Comparison of ENCODE assay signal across 10 mouse cellular contexts in the genomic region with DNA sequence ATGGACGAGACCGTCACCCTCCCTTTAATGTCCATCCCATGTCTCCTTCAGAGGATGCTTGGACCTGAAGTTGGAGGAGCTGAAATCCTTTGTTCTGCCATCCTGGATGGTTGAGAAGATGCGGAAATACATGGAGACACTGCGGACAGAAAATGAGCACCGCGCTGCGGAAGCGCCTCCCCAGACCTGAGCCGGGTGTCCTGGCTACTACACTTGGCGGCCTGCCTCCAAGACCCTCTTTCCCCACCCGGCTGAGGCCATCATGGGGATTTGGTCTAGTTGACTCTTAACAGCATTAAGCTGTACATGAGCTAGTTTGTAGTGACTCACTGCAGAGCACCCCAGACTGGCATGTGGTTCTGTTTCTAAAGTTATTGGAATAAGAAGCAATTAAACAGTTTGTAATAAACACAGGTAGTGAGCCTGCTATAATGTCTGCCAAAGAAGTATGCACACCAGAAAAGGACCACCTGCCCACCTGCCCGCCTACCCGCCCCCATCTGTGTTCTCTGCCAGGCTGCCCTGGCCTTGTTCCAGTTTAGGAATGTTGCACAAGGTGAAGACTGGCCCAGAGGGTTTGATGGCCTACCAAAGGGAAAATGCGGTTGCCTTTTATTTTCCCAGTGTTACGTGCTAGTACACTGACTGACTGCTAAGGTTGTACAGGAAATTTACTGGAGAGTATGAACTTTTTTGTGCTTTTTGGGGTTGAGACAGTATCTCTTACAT. TPM values are rescaled to one million over a fixed set of nuclear protein-coding genes. Genes with fewer than 3 reads are reported as not detected.
DNase-seq lines count a peak whose midpoint lies in the region; ATAC-seq and TF ChIP-seq lines count a peak whose summit lies in the region.
"Had no signal": no experiment of that assay in that cellular context is flagged by ENCODE, and none has a peak within 500 bp of the region (broad histone marks: within the 10 kb centered on the region; RNA-seq: fewer than 3 reads in every experiment).

No protein-coding gene starts in this region.

- 89% methylated on average over 15 of the region's 15 CpGs for WGBS in heart, embryonic 13.5 days
- WGBS in kidney, postnatal 0 days: 86% methylated on average over 15 of the region's 15 CpGs
- WGBS in liver, embryonic 13.5 days (ENCODE audit: insufficient replicate concordance): 92% methylated on average over 15 of the region's 15 CpGs

- TF ChIP-seq CTCF in kidney, postnatal 0 days (IDR thresholded peaks at IDR 0.05; ENCODE audit: low read depth): no peak

- peaks cover 32% of the 10 kb centered on the region for H3K4me1 ChIP-seq in heart, embryonic 13.5 days
- 0 out of 2 replicates have a peak, but pooled peaks cover 9% of the 10 kb centered on the region for H3K4me1 ChIP-seq in kidney, postnatal 0 days (replicated peaks; ENCODE audit: insufficient read depth, low read length)
- H3K4me1 ChIP-seq in liver, embryonic 13.5 days (replicated peaks): peaks cover 63% of the 10 kb centered on the region

- 0 out of 2 replicates have a peak overlapping the region, but pooled peaks have one; percentile 9 for H3K4me2 ChIP-seq in heart, embryonic 13.5 days
- no peak overlapping the region for H3K4me2 ChIP-seq in kidney, postnatal 0 days (ENCODE audit: low read length)
- peak overlapping the region; percentile 73 for H3K4me2 ChIP-seq in liver, embryonic 13.5 days

- no peak for ATAC-seq in heart, embryonic 13.5 days (ENCODE audit: extremely low read depth, insufficient number of reproducible peaks, low FRiP score, low TSS enrichment)
- no peak for ATAC-seq in kidney, postnatal 0 days (replicated peaks; ENCODE audit: low FRiP score, low read depth)
- ATAC-seq in liver, embryonic 13.5 days (ENCODE audit: low read depth): no peak
- ATAC-seq in erythroid progenitor cell, adult 5-6 weeks (replicated peaks; ENCODE audit: low FRiP score, poor library complexity, severe bottlenecking): no peak

- DNase-seq in heart, adult 9 months (ENCODE audit: low spot score in 2 of 2): no peak
- DNase-seq in left cerebral cortex, postnatal 4 days: peak; percentile 60
- no peak for DNase-seq in left cerebral cortex, postnatal 10 days (ENCODE audit: extremely low spot score in 1 of 2, low spot score in 2 of 2)
- DNase-seq in kidney, postnatal 0 days (ENCODE audit: low spot score): no peak
- DNase-seq in liver, embryonic 13.5 days: no peak
- DNase-seq: heart, adult 2 months had no signal

- 0 out of 2 replicates have a peak overlapping the region, but pooled peaks have one; percentile 13 for H3K9ac ChIP-seq in heart, embryonic 13.5 days
- H3K9ac ChIP-seq in kidney, postnatal 0 days (ENCODE audit: low read depth, low read length): no peak overlapping the region
- peak overlapping the region; percentile 22 for H3K9ac ChIP-seq in liver, embryonic 13.5 days

- intact Hi-C loops in left cerebral cortex, postnatal 4 days (cut with DNase I): no loop called here
- intact Hi-C loops in left cerebral cortex, postnatal 10 days (cut with DNase I): no loop called here

- H3K27me3 ChIP-seq in heart, embryonic 13.5 days (replicated peaks): no peaks in the 10 kb centered on the region
- H3K27me3 ChIP-seq in kidney, postnatal 0 days (ENCODE audit: insufficient read depth, low read length): no peaks in the 10 kb centered on the region
- no peaks in the 10 kb centered on the region for H3K27me3 ChIP-seq in liver, embryonic 13.5 days
- H3K27me3 ChIP-seq: megakaryocyte, embryonic 14.5 days had no signal

- no peak overlapping the region for H3K4me3 ChIP-seq in heart, embryonic 13.5 days
- no peak overlapping the region for H3K4me3 ChIP-seq in kidney, postnatal 0 days (replicated peaks; ENCODE audit: low read depth, low read length)
- H3K4me3 ChIP-seq in liver, embryonic 13.5 days (replicated peaks): peak overlapping the region; percentile 67; the same call in 1 of the 2 replicates
- H3K4me3 ChIP-seq: heart, adult 2 months; megakaryocyte, embryonic 14.5 days had no signal

- H3K36me3 ChIP-seq in heart, embryonic 13.5 days: peaks cover 71% of the 10 kb centered on the region
- H3K36me3 ChIP-seq in kidney, postnatal 0 days (ENCODE audit: insufficient read depth, low read length): peaks cover 33% of the 10 kb centered on the region
- H3K36me3 ChIP-seq in liver, embryonic 13.5 days: peaks cover 76% of the 10 kb centered on the region

- peak overlapping the region; percentile 78 for H3K27ac ChIP-seq in heart, embryonic 13.5 days (replicated peaks)
- peak overlapping the region; percentile 26; the same call in 1 of the 2 replicates for H3K27ac ChIP-seq in kidney, postnatal 0 days
- peak overlapping the region; percentile 65 for H3K27ac ChIP-seq in liver, embryonic 13.5 days
- H3K27ac ChIP-seq: heart, adult 2 months had no signal

- no peaks in the 10 kb centered on the region for H3K9me3 ChIP-seq in heart, embryonic 13.5 days
- no peaks in the 10 kb centered on the region for H3K9me3 ChIP-seq in kidney, postnatal 0 days (replicated peaks; ENCODE audit: low read length)
- no peaks in the 10 kb centered on the region for H3K9me3 ChIP-seq in liver, embryonic 13.5 days (replicated peaks)
- H3K9me3 ChIP-seq: megakaryocyte, embryonic 14.5 days had no signal

RNA-seq across cellular contexts. Expression of a gene that starts 1.7 kb away (rescaled TPM):
- 434 and 464 TPM in 2 replicates for polyA plus RNA-seq in heart, embryonic 13.5 days (2015; fragmentation: Nextera tagmentation; extraction: Ambion mirVana)
- 10 to 100 TPM; 10.8 to 14.3 TPM for total RNA-seq in left cerebral cortex, postnatal 4 days (2021)
- total RNA-seq in left cerebral cortex, postnatal 10 days (2021): 1 to 10 TPM; 4.1 to 6.4 TPM
- 132 and 156 TPM in 2 replicates for polyA plus RNA-seq in kidney, postnatal 0 days (2015; fragmentation: Nextera tagmentation; extraction: Ambion mirVana)
- 762 and 764 TPM in 2 replicates for polyA plus RNA-seq in liver, embryonic 13.5 days (2015; fragmentation: Nextera tagmentation; extraction: Ambion mirVana)
- total RNA-seq in erythroid progenitor cell, adult 5-6 weeks (2015; ENCODE audit: low replicate concordance): 1,168 and 1,264 TPM in 2 replicates
- 649 and 1,020 TPM in 2 replicates for total RNA-seq in erythroid progenitor cell, adult 5-6 weeks (2017; ENCODE audit: low replicate concordance)

RNA-seq across cellular contexts. Expression of a gene that starts 11.8 kb away (rescaled TPM):
- 1.0 and 3.8 TPM in 2 replicates for polyA plus RNA-seq in heart, embryonic 13.5 days (2015; fragmentation: Nextera tagmentation; extraction: Ambion mirVana)
- total RNA-seq in left cerebral cortex, postnatal 4 days (2021): not detected
- total RNA-seq in left cerebral cortex, postnatal 10 days (2021): not detected
- 0.45 and 1.0 TPM in 2 replicates for polyA plus RNA-seq in kidney, postnatal 0 days (2015; fragmentation: Nextera tagmentation; extraction: Ambion mirVana)
- polyA plus RNA-seq in liver, embryonic 13.5 days (2015; fragmentation: Nextera tagmentation; extraction: Ambion mirVana): 5.1 and 8.4 TPM in 2 replicates
- not detected in 2 replicates for total RNA-seq in erythroid progenitor cell, adult 5-6 weeks (2015; ENCODE audit: low replicate concordance)
- total RNA-seq in erythroid progenitor cell, adult 5-6 weeks (2017; ENCODE audit: low replicate concordance): not detected in 2 replicates
- total RNA-seq: layer of hippocampus, postnatal 25 days had no signal
- polyA plus RNA-seq: heart, adult 2 months had no signal

RNA-seq across cellular contexts. Expression of a gene that starts 17.6 kb away (rescaled TPM):
- polyA plus RNA-seq in heart, embryonic 13.5 days (2015; fragmentation: Nextera tagmentation; extraction: Ambion mirVana): 26.7 and 31.8 TPM in 2 replicates
- 10 to 100 TPM; 52.8 to 56.9 TPM for total RNA-seq in left cerebral cortex, postnatal 4 days (2021)
- 10 to 100 TPM; 48.1 to 49.2 TPM for total RNA-seq in left cerebral cortex, postnatal 10 days (2021)
- polyA plus RNA-seq in kidney, postnatal 0 days (2015; fragmentation: Nextera tagmentation; extraction: Ambion mirVana): 19.9 and 21.7 TPM in 2 replicates
- 4.1 TPM in 2 replicates for polyA plus RNA-seq in liver, embryonic 13.5 days (2015; fragmentation: Nextera tagmentation; extraction: Ambion mirVana)
- total RNA-seq in erythroid progenitor cell, adult 5-6 weeks (2015; ENCODE audit: low replicate concordance): not detected in 2 replicates
- 0.13 TPM in 1 of 2 replicates, not detected in the other for total RNA-seq in erythroid progenitor cell, adult 5-6 weeks (2017; ENCODE audit: low replicate concordance)

RNA-seq across cellular contexts. Expression of a gene that starts 22.2 kb away (rescaled TPM):
- polyA plus RNA-seq in heart, embryonic 13.5 days (2015; fragmentation: Nextera tagmentation; extraction: Ambion mirVana): 55.0 and 56.9 TPM in 2 replicates
- total RNA-seq in left cerebral cortex, postnatal 4 days (2021): 10 to 100 TPM; 35.8 to 38.1 TPM
- total RNA-seq in left cerebral cortex, postnatal 10 days (2021): 10 to 100 TPM; 32.7 to 34.1 TPM
- polyA plus RNA-seq in kidney, postnatal 0 days (2015; fragmentation: Nextera tagmentation; extraction: Ambion mirVana): 58.5 and 62.4 TPM in 2 replicates
- 47.3 and 49.8 TPM in 2 replicates for polyA plus RNA-seq in liver, embryonic 13.5 days (2015; fragmentation: Nextera tagmentation; extraction: Ambion mirVana)
- 64.6 and 69.2 TPM in 2 replicates for total RNA-seq in erythroid progenitor cell, adult 5-6 weeks (2015; ENCODE audit: low replicate concordance)
- 44.0 and 58.0 TPM in 2 replicates for total RNA-seq in erythroid progenitor cell, adult 5-6 weeks (2017; ENCODE audit: low replicate concordance)

RNA-seq across cellular contexts. Expression of a gene that starts 22.2 kb away (rescaled TPM):
- 0.27 and 0.28 TPM in 2 replicates for polyA plus RNA-seq in heart, embryonic 13.5 days (2015; fragmentation: Nextera tagmentation; extraction: Ambion mirVana)
- 1 to 10 TPM in 1 of 2 experiments, under 1 TPM in 1; 0.60 to 1.1 TPM for total RNA-seq in left cerebral cortex, postnatal 4 days (2021)
- 1 to 10 TPM in 1 of 2 experiments, under 1 TPM in 1; 0.94 to 1.1 TPM for total RNA-seq in left cerebral cortex, postnatal 10 days (2021)
- 0.64 and 1.1 TPM in 2 replicates for polyA plus RNA-seq in kidney, postnatal 0 days (2015; fragmentation: Nextera tagmentation; extraction: Ambion mirVana)
- polyA plus RNA-seq in liver, embryonic 13.5 days (2015; fragmentation: Nextera tagmentation; extraction: Ambion mirVana): 0.93 and 1.0 TPM in 2 replicates
- total RNA-seq in erythroid progenitor cell, adult 5-6 weeks (2015; ENCODE audit: low replicate concordance): 4.2 and 6.1 TPM in 2 replicates
- total RNA-seq in erythroid progenitor cell, adult 5-6 weeks (2017; ENCODE audit: low replicate concordance): 2.3 and 2.8 TPM in 2 replicates
- total RNA-seq: heart, adult 2 months had no signal

Comparison
In these comparisons a context has a peak if more than half of its experiments do, and no peak if none do; other contexts are left out.
1. H3K27ac ChIP-seq: peak in every context shown above with its lines; median percentile 78 in heart, embryonic 13.5 days; 65 in liver, embryonic 13.5 days; 26 in kidney, postnatal 0 days.
2. RNA of a gene that starts 1.7 kb away (total RNA-seq): 649 to 1,264 TPM in erythroid progenitor cell, adult 5-6 weeks; 10.8 to 14.3 TPM in left cerebral cortex, postnatal 4 days and 4.1 to 6.4 TPM in left cerebral cortex, postnatal 10 days; every median in the first group is over 10 times any median in the second.
3. RNA of a gene that starts 17.6 kb away (total RNA-seq): 52.8 to 56.9 TPM in left cerebral cortex, postnatal 4 days and 48.1 to 49.2 TPM in left cerebral cortex, postnatal 10 days; 0.13 TPM in erythroid progenitor cell, adult 5-6 weeks; every median in the first group is over 10 times any median in the second.